Mouse (Mus musculus): ENCODE results near the gene Kcnk18.

Gene Kcnk18

GRCm38 (mm10) chr19:59195181-59195770, 23.7 kb upstream of the Kcnk18 start:
- no peak for TF ChIP-seq GATA4 (IDR thresholded peaks at IDR 0.05; ENCODE audit: insufficient replicate concordance, low read length)

- no peak for TF ChIP-seq GATA4 (IDR thresholded peaks at IDR 0.05; ENCODE audit: insufficient replicate concordance, low read length)
These were observed 22.8 kb upstream of the Kcnk18 start for GRCm38 (mm10) chr19:59196111-59196666.

- no peak for TF ChIP-seq GATA4 (IDR thresholded peaks at IDR 0.05; ENCODE audit: insufficient replicate concordance, low read length)
These were observed 20.9 kb upstream of the Kcnk18 start for GRCm38 (mm10) chr19:59198161-59198560.

GRCm38 (mm10) chr19:59208475-59208874, 10.5 kb upstream of the Kcnk18 start:
- no peak for TF ChIP-seq GATA4 (IDR thresholded peaks at IDR 0.05; ENCODE audit: insufficient replicate concordance, low read length)

- TF ChIP-seq GATA4 (IDR thresholded peaks at IDR 0.05; ENCODE audit: insufficient replicate concordance, low read length) = no peak
These were observed 10.0 kb upstream of the Kcnk18 start for GRCm38 (mm10) chr19:59208986-59209385.

GRCm38 (mm10) chr19:59216891-59217290, 2.1 kb upstream of the Kcnk18 start:
- no peak for TF ChIP-seq GATA4 (IDR thresholded peaks at IDR 0.05; ENCODE audit: insufficient replicate concordance, low read length)

GRCm38 (mm10) chr19:59221131-59221530, 2.1 kb downstream of the Kcnk18 start:
- TF ChIP-seq GATA4 (IDR thresholded peaks at IDR 0.05; ENCODE audit: insufficient replicate concordance, low read length) = no peak

GRCm38 (mm10) chr19:59228376-59228775, 9.4 kb downstream of the Kcnk18 start:
- no peak for TF ChIP-seq GATA4 (IDR thresholded peaks at IDR 0.05; ENCODE audit: insufficient replicate concordance, low read length)

- no peak for TF ChIP-seq GATA4 (IDR thresholded peaks at IDR 0.05; ENCODE audit: insufficient replicate concordance, low read length)
These were observed 13.8 kb downstream of the Kcnk18 start for GRCm38 (mm10) chr19:59232786-59233185.

GRCm38 (mm10) chr19:59235001-59235400, 16.0 kb downstream of the Kcnk18 start:
- no peak for TF ChIP-seq GATA4 (IDR thresholded peaks at IDR 0.05; ENCODE audit: insufficient replicate concordance, low read length)

GRCm38 (mm10) chr19:59236046-59236445, 17.0 kb downstream of the Kcnk18 start:
- TF ChIP-seq GATA4 (IDR thresholded peaks at IDR 0.05; ENCODE audit: insufficient replicate concordance, low read length) = no peak

GRCm38 (mm10) chr19:59238630-59239029, 19.6 kb downstream of the Kcnk18 start:
- no peak for TF ChIP-seq GATA4 (IDR thresholded peaks at IDR 0.05; ENCODE audit: insufficient replicate concordance, low read length)

- no peak for TF ChIP-seq GATA4 (IDR thresholded peaks at IDR 0.05; ENCODE audit: insufficient replicate concordance, low read length)
These were observed 20.3 kb downstream of the Kcnk18 start for GRCm38 (mm10) chr19:59239124-59239817.

GRCm38 (mm10) chr19:59241987-59242386, 23.0 kb downstream of the Kcnk18 start:
- no peak for TF ChIP-seq GATA4 (IDR thresholded peaks at IDR 0.05; ENCODE audit: insufficient replicate concordance, low read length)

GRCm38 (mm10) chr19:59243057-59243456, 24.0 kb downstream of the Kcnk18 start:
- no peak for TF ChIP-seq GATA4 (IDR thresholded peaks at IDR 0.05; ENCODE audit: insufficient replicate concordance, low read length)

GRCm38 (mm10) chr19:59248144-59248543, 29.1 kb downstream of the Kcnk18 start:
- no peak for TF ChIP-seq GATA4 (IDR thresholded peaks at IDR 0.05; ENCODE audit: insufficient replicate concordance, low read length)

All from liver, adult (tissue).